Mouse (Mus musculus) megakaryocyte progenitor cell, adult 5-6 weeks (primary cell): ENCODE data around the gene Ppp1r9a. TPM values are rescaled to one million over a fixed set of nuclear protein-coding genes. Genes with fewer than 3 reads are reported as not detected.

Experiments
- ATAC-seq: replicated peaks from 2 replicates; pipeline ENCODE4 v1.8.0; 2016; ENCODE audit warnings: mild to moderate bottlenecking, moderate TSS enrichment, inconsistent platforms; ENCODE audit not compliant: poor library complexity
- total RNA-seq, 2 experiments: library from RNA; stranded (forward) in 1 of 2; stranded (reverse) in 1 of 2; fragments of 157-497, 149-512 nt in 1 of 2; fragments of 200-1000 nt in 1 of 2; gene quantifications; 2 replicates each; pipeline versions ENCODE4 v1.2.3 to v1.2.4; 2015 to 2017

Ppp1r9a gene
- total RNA-seq, 2 experiments from 2014 or later, result 2.9 to 4.7 TPM

- no peak for ATAC-seq
These were observed 103.0 kb downstream of the Ppp1r9a start for GRCm38 (mm10) chr6:5005491-5006275.

- ATAC-seq, result peak; percentile 86
These were observed 103.7 kb downstream of the Ppp1r9a start for GRCm38 (mm10) chr6:5006283-5006946.

- ATAC-seq, result no peak
These were observed 105.4 kb downstream of the Ppp1r9a start for GRCm38 (mm10) chr6:5008166-5008565.

GRCm38 (mm10) chr6:5008603-5009002, 105.9 kb downstream of the Ppp1r9a start:
- no peak for ATAC-seq

- ATAC-seq, result no peak
These were observed 108.1 kb downstream of the Ppp1r9a start for GRCm38 (mm10) chr6:5010553-5011416.

- no peak for ATAC-seq
These were observed 110.1 kb downstream of the Ppp1r9a start for GRCm38 (mm10) chr6:5012794-5013193.

- ATAC-seq, result no peak
These were observed 111.8 kb downstream of the Ppp1r9a start for GRCm38 (mm10) chr6:5014567-5014966.

GRCm38 (mm10) chr6:5015173-5015572, 112.5 kb downstream of the Ppp1r9a start:
- ATAC-seq, result no peak

- no peak for ATAC-seq
These were observed 115.3 kb downstream of the Ppp1r9a start for GRCm38 (mm10) chr6:5017945-5018511.

GRCm38 (mm10) chr6:5019208-5019607, 116.5 kb downstream of the Ppp1r9a start:
- no peak for ATAC-seq

GRCm38 (mm10) chr6:5019969-5020368, 117.3 kb downstream of the Ppp1r9a start:
- peak; percentile 79 for ATAC-seq

GRCm38 (mm10) chr6:5020510-5020909, 117.8 kb downstream of the Ppp1r9a start:
- no peak for ATAC-seq

GRCm38 (mm10) chr6:5022677-5023076, 120.0 kb downstream of the Ppp1r9a start:
- peak; percentile 82 for ATAC-seq

GRCm38 (mm10) chr6:5024893-5025292, 122.2 kb downstream of the Ppp1r9a start:
- ATAC-seq, result no peak

- ATAC-seq, result no peak
These were observed 124.1 kb downstream of the Ppp1r9a start for GRCm38 (mm10) chr6:5026772-5027171.

GRCm38 (mm10) chr6:5027213-5027612, 124.5 kb downstream of the Ppp1r9a start:
- no peak for ATAC-seq

- ATAC-seq, result no peak
These were observed 125.1 kb downstream of the Ppp1r9a start for GRCm38 (mm10) chr6:5027801-5028200.

GRCm38 (mm10) chr6:5029205-5029927, 126.6 kb downstream of the Ppp1r9a start:
- ATAC-seq, result no peak

GRCm38 (mm10) chr6:5029956-5030355, 127.2 kb downstream of the Ppp1r9a start:
- no peak for ATAC-seq

GRCm38 (mm10) chr6:5032986-5033633, 130.4 kb downstream of the Ppp1r9a start:
- no peak for ATAC-seq
